Mouse (Mus musculus) midbrain, postnatal 0 days (tissue): ENCODE measurements at regions not wholly inside any gene's neighbourhood (a gene's known extent, or its start where the extent isn't known, plus 50 kb on each side); places are given as distances from the start of the nearest gene placed in this dataset.

Source experiments
- ATAC-seq: fragments of 200-750 bp; cut with Nextera tagmentation; 2 replicates; pipeline ENCODE4 v1.8.0; 2017; ENCODE audit warnings: moderate number of reproducible peaks, mild to moderate bottlenecking, moderate TSS enrichment, moderate library complexity; ENCODE audit not compliant: low FRiP score
- DNase-seq: peaks from one replicate; pipeline ENCODE4 v3.0.0-alpha.2; 2015; ENCODE audit warnings: low spot score
- H3K27ac ChIP-seq: fragments of 300-500 bp; sonication (generic); 2 replicates; pipeline ENCODE4 v1.5.1; 2014; ENCODE audit warnings: low read depth, mild to moderate bottlenecking, low read length, mixed read lengths
- H3K27me3 ChIP-seq: fragments of 300-500 bp; sonication (generic); 2 replicates; pipeline ENCODE4 v1.6.1; 2014; ENCODE audit warnings: low read length, control low read depth, mixed read lengths; ENCODE audit not compliant: insufficient read depth
- H3K36me3 ChIP-seq: fragments of 300-500 bp; sonication (generic); 2 replicates; pipeline ENCODE4 v1.6.1; 2014; ENCODE audit warnings: low read length, control low read depth, mixed read lengths; ENCODE audit not compliant: insufficient read depth
- H3K4me1 ChIP-seq: fragments of 300-500 bp; sonication (generic); 2 replicates; pipeline ENCODE4 v1.6.1; 2014; ENCODE audit warnings: mild to moderate bottlenecking, control low read depth, antibody characterized with exemption, low read length, mixed read lengths; ENCODE audit not compliant: insufficient read depth
- H3K4me2 ChIP-seq: fragments of 300-500 bp; sonication (generic); 2 replicates; pipeline ENCODE4 v1.6.1; 2014; ENCODE audit warnings: low read depth, mild to moderate bottlenecking, low read length, mixed read lengths; ENCODE audit not compliant: poor library complexity, severe bottlenecking
- H3K4me3 ChIP-seq: fragments of 300-500 bp; sonication (generic); 2 replicates; pipeline ENCODE4 v1.5.1; 2014; ENCODE audit warnings: low read depth, mild to moderate bottlenecking, low read length, moderate library complexity
- H3K9ac ChIP-seq: fragments of 300-500 bp; sonication (generic); replicated peaks from 2 replicates; pipeline ENCODE4 v1.6.1; 2014; ENCODE audit warnings: mild to moderate bottlenecking, low read length, moderate library complexity, mixed read lengths; ENCODE audit not compliant: poor library complexity, severe bottlenecking
- H3K9me3 ChIP-seq: fragments of 300-500 bp; sonication (generic); 2 replicates; pipeline ENCODE4 v1.6.1; 2016; ENCODE audit warnings: low read length, control low read depth
- CTCF ChIP-seq: IDR thresholded peaks from 2 replicates; pipeline ENCODE4 v1.5.1; 2016; ENCODE audit warnings: antibody characterized with exemption, mild to moderate bottlenecking
- WGBS: fragments of 180-500 bp; shearing (Covaris S2); extraction: QIAGEN DNeasy Blood & Tissue Kit; methylation state at CpG from one replicate; pipeline ENCODE4 v1.1.7; 2014; 5-methylcytosine and 5-hydroxymethylcytosine counted together

- WGBS: 93% methylated on average over 5 of the region's 5 CpGs
- DNase-seq (no peak), ATAC-seq (no peak)
- Histone ChIP-seq H3K4me3 (no peak overlapping the region), H3K27me3 (no peaks in the 10 kb centered on the region), H3K4me2 (no peak overlapping the region), H3K27ac (no peak overlapping the region), H3K9me3 (no peaks in the 10 kb centered on the region), H3K9ac (no peak overlapping the region), H3K36me3 (no peaks in the 10 kb centered on the region), H3K4me1 (no peaks in the 10 kb centered on the region)
- no peak for TF ChIP-seq CTCF
Measured at GRCm38 (mm10) chr13:39309758-39310157, 349.1 kb upstream of the Slc35b3 start.

- ATAC-seq: no peak
- Histone ChIP-seq H3K4me3 (no peak overlapping the region), H3K9ac (no peak overlapping the region), H3K36me3 (no peaks in the 10 kb centered on the region), H3K27ac (no peak overlapping the region), H3K27me3 (no peaks in the 10 kb centered on the region), H3K4me2 (no peak overlapping the region), H3K9me3 (no peaks in the 10 kb centered on the region), H3K4me1 (no peaks in the 10 kb centered on the region)
- peak; percentile 21 for DNase-seq
- TF ChIP-seq CTCF: no peak
- 89% methylated on average over 9 of the region's 9 CpGs for WGBS
Measured at GRCm38 (mm10) chr13:39307845-39308244, 347.2 kb upstream of the Slc35b3 start.

GRCm38 (mm10) chr13:39306851-39307250, 346.2 kb upstream of the Slc35b3 start:
- no peaks in the 10 kb centered on the region for H3K9me3 ChIP-seq
- no peak overlapping the region for H3K27ac ChIP-seq
- ATAC-seq (no peak), DNase-seq (no peak)
- H3K36me3 ChIP-seq: no peaks in the 10 kb centered on the region
- no peak overlapping the region for H3K9ac ChIP-seq
- no peak overlapping the region for H3K4me3 ChIP-seq
- no peaks in the 10 kb centered on the region for H3K4me1 ChIP-seq
- WGBS: 87% methylated on average over 3 of the region's 3 CpGs
- H3K4me2 ChIP-seq: no peak overlapping the region
- TF ChIP-seq CTCF: no peak
- H3K27me3 ChIP-seq: no peaks in the 10 kb centered on the region

GRCm38 (mm10) chr13:39297129-39297528, 336.5 kb upstream of the Slc35b3 start:
- Histone ChIP-seq H3K4me1 (no peaks in the 10 kb centered on the region), H3K27me3 (no peaks in the 10 kb centered on the region), H3K27ac (no peak overlapping the region), H3K9ac (no peak overlapping the region), H3K4me2 (no peak overlapping the region), H3K4me3 (no peak overlapping the region), H3K36me3 (no peaks in the 10 kb centered on the region), H3K9me3 (no peaks in the 10 kb centered on the region)
- peak; percentile 24 for DNase-seq
- no peak for ATAC-seq
- no peak for TF ChIP-seq CTCF
- WGBS: 72% methylated on average over 6 of the region's 6 CpGs

GRCm38 (mm10) chr13:39290216-39290960, 329.7 kb upstream of the Slc35b3 start:
- Histone ChIP-seq H3K9ac (no peak overlapping the region), H3K9me3 (no peaks in the 10 kb centered on the region), H3K27ac (no peak overlapping the region), H3K4me1 (no peaks in the 10 kb centered on the region), H3K4me2 (no peak overlapping the region), H3K4me3 (no peak overlapping the region), H3K36me3 (no peaks in the 10 kb centered on the region), H3K27me3 (no peaks in the 10 kb centered on the region)
- 83% methylated on average over 5 of the region's 6 CpGs for WGBS
- no peak for ATAC-seq
- no peak for TF ChIP-seq CTCF
- no peak for DNase-seq

GRCm38 (mm10) chr13:39282272-39282671, 321.6 kb upstream of the Slc35b3 start:
- Histone ChIP-seq H3K9me3 (no peaks in the 10 kb centered on the region), H3K27me3 (no peaks in the 10 kb centered on the region), H3K4me1 (no peaks in the 10 kb centered on the region), H3K4me2 (no peak overlapping the region), H3K36me3 (no peaks in the 10 kb centered on the region), H3K27ac (no peak overlapping the region), H3K4me3 (no peak overlapping the region), H3K9ac (no peak overlapping the region)
- ATAC-seq (no peak), DNase-seq (no peak)
- TF ChIP-seq CTCF: no peak
- WGBS: 91% methylated on average over 2 of the region's 2 CpGs
